Mouse (Mus musculus) stomach, embryonic 14.5 days (tissue): ENCODE measurements around the gene Ddit4l. TPM values are rescaled to one million over a fixed set of nuclear protein-coding genes. Genes with fewer than 3 reads are reported as not detected.

Source experiments
- microRNA-seq: library from miRNA; unstranded; fragments of <30 nt; microRNA quantifications from one replicate; pipeline ENCODE4, GENCODE M21; 2016
- polyA plus RNA-seq: library from polyadenylated mRNA; unstranded; fragments of >200 nt; fragmentation: Nextera tagmentation; extraction: Ambion mirVana; gene quantifications from 2 replicates; pipeline ENCODE4 v1.2.1, GENCODE M21; 2014

Gene Ddit4l
- polyA plus RNA-seq, 1 experiment from 2014 or later, result 3.8 TPM

Small RNAs within 50 kb of the gene (microRNA-seq; reads per million reads assigned to microRNA genes)
- gene Gm22468, result not detected

Other genes starting within 250 kb of the Ddit4l start
- gene Gm21962, start 49.9 kb downstream of the Ddit4l start, polyA plus RNA-seq, result not detected in 2 replicates
- gene H2afz, start 242.9 kb downstream of the Ddit4l start, polyA plus RNA-seq, result 1,649 and 1,659 TPM in 2 replicates
- gene Dnajb14, start 246.1 kb downstream of the Ddit4l start, polyA plus RNA-seq, result 9.3 and 9.8 TPM in 2 replicates